Mouse (Mus musculus): Measurements from ENCODE around the gene Mgarp. TPM values are rescaled to one million over a fixed set of nuclear protein-coding genes. Genes with fewer than 3 reads are reported as not detected.
"Not testable (repeated sequence)": the region's sequence is repeated elsewhere in the genome, so short reads cannot be mapped to it uniquely, and the experiment has no call there.

Gene Mgarp
- total and polyA plus RNA-seq, 3 experiments: 0.65 to 5.2 TPM; not detected in 1

DNA sequence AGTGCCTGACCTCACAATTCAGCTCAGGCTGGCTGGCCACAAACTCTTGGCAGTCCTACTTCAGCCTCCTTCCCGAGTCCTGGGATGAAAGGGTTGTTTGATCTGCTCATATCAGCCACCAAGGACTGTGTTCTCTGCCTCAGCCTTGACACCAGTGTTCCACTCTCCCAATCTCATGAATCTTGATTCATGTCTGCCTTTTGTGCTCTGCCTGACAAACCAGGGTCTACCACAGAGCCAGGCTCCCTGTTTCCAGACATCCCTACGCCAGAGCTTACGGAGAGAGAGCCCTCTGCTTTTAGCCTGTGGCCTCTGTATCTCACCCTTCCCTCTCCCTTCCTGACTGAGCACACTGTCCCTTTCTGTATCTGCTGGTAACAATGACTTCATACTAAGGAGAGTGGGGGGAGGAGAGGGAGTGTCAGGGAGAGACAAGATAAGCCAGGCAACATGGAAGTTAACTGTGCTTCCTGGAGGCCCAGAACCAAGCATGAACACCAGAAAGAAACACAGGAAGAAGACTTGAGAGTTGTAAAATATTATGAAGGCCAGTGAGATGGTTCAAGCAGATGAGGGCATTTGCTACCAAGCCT, 47.8 kb downstream of the Mgarp start (continued):
- TF ChIP-seq USF2 (IDR thresholded peaks at IDR 0.05; ENCODE audit: borderline replicate concordance in 1 of 2, insufficient read depth in 1 of 2, low read depth in 1 of 2, low read length in 2 of 2) (no peak), CHD2 (IDR thresholded peaks at IDR 0.05; ENCODE audit: low read length) (no peak), HCFC1 (IDR thresholded peaks at IDR 0.05; ENCODE audit: low read depth, low read length) (0 out of 2 replicates have a peak, but pooled peaks have one; percentile 17), POLR2A (IDR thresholded peaks at IDR 0.05; ENCODE audit: control insufficient read depth in 1 of 2, insufficient read depth in 1 of 2, low read depth in 1 of 2, low read length in 2 of 2, poor library complexity in 1 of 2) (peak in 1 of 2 experiments; percentile 44; a peak in 1 of 4 replicates), CHD1 (IDR thresholded peaks at IDR 0.05; ENCODE audit: low read depth, low read length) (no peak), E2F4 (IDR thresholded peaks at IDR 0.05; ENCODE audit: borderline replicate concordance, low read depth, low read length) (no peak), GATA1 (IDR thresholded peaks at IDR 0.05; ENCODE audit: low read depth, low read length) (peak; percentile 75)

DNA sequence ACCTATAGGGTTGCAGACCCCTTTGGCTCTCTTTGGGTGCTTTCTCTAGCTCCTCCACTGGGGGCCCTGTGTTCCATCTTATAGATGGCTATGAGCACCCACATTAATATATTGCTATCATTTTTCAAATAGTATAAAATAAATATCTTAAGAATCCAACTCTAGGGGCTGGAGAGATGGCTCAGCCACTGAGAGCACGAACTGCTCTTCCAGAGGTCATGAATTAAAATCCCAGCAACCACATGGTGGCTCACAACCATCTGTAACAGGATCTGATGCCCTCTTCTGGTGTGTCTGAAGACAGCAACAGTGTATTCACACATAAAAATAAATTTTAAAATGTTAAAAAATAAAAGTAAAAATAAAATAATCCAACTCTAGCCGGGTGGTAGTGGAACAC, 51.5 kb downstream of the Mgarp start:
- H3K27me3 ChIP-seq (ENCODE audit: control insufficient read depth in 1 of 2, insufficient read depth in 2 of 2, low read length in 2 of 2); H3K9ac ChIP-seq (ENCODE audit: control insufficient read depth, low read depth, low read length, poor library complexity, severe bottlenecking); H3K36me3 ChIP-seq (ENCODE audit: control insufficient read depth in 1 of 2, insufficient read depth in 2 of 2, low read length in 2 of 2); DNase-seq (ENCODE audit: low read depth, low spot score); H3K4me3 ChIP-seq (ENCODE audit: control insufficient read depth in 1 of 2, insufficient read depth in 1 of 2, low read depth in 2 of 2, low read length in 2 of 2); H3K27ac ChIP-seq (ENCODE audit: control insufficient read depth, low read depth, low read length); H3K9me3 ChIP-seq (replicated peaks; ENCODE audit: insufficient read depth, low read length): not testable (repeated sequence)
- H3K79me2 ChIP-seq (ENCODE audit: control insufficient read depth, insufficient read depth, low read length, poor library complexity): peaks cover 12% of the 10 kb centered on the region
- H3K4me1 ChIP-seq (ENCODE audit: control insufficient read depth in 1 of 2, insufficient read depth in 2 of 2, low read length in 2 of 2): peaks cover 5 to 12% of the 10 kb centered on the region in 2 experiments; a peak in 3 of 4 replicates
- peak in 1 of 3 experiments; percentile 2; a peak in 1 of 6 replicates for TF ChIP-seq CTCF (IDR thresholded peaks at IDR 0.05 in 2 of 3, conservative IDR thresholded peaks at IDR 0.05 in 1 of 3; ENCODE audit: control insufficient read depth in 1 of 3, insufficient read depth in 1 of 3, low read depth in 2 of 3, low read length in 3 of 3, poor library complexity in 1 of 3, severe bottlenecking in 1 of 3)

DNA sequence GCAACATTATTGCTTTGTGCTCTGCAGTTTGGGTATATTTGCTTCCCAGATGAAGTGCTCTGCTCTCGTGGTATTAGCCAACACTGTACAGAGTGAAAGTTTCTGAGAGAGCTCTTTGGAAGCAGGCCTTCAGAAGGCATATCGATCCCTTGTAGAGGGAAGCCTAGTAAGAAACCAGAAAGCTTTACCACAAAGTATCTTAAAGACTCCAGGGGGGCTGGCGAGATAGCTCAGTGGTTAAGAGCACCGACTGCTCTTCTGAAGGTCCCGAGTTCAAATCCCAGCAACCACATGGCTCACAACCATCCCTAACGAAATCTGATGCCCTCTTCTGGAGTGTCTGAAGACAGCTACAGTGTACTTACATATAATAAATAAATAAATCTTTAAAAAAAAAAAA, 52.4 kb downstream of the Mgarp start:
- not testable (repeated sequence) for H3K27ac ChIP-seq (ENCODE audit: control insufficient read depth, low read depth, low read length); H3K27me3 ChIP-seq (ENCODE audit: control insufficient read depth in 1 of 2, insufficient read depth in 2 of 2, low read length in 2 of 2); H3K36me3 ChIP-seq (ENCODE audit: control insufficient read depth in 1 of 2, insufficient read depth in 2 of 2, low read length in 2 of 2); DNase-seq (ENCODE audit: low read depth, low spot score); H3K9me3 ChIP-seq (replicated peaks; ENCODE audit: insufficient read depth, low read length); H3K4me3 ChIP-seq (ENCODE audit: control insufficient read depth in 1 of 2, insufficient read depth in 1 of 2, low read depth in 2 of 2, low read length in 2 of 2); H3K9ac ChIP-seq (ENCODE audit: control insufficient read depth, low read depth, low read length, poor library complexity, severe bottlenecking)
- Histone ChIP-seq H3K79me2 (ENCODE audit: control insufficient read depth, insufficient read depth, low read length, poor library complexity) (peaks cover 20% of the 10 kb centered on the region), H3K4me1 (ENCODE audit: control insufficient read depth in 1 of 2, insufficient read depth in 2 of 2, low read length in 2 of 2) (peaks cover 5 to 10% of the 10 kb centered on the region in 2 experiments; a peak in 3 of 4 replicates)
- peak; percentile 84 for TF ChIP-seq TBP (IDR thresholded peaks at IDR 0.05; ENCODE audit: low read depth, low read length)

DNA sequence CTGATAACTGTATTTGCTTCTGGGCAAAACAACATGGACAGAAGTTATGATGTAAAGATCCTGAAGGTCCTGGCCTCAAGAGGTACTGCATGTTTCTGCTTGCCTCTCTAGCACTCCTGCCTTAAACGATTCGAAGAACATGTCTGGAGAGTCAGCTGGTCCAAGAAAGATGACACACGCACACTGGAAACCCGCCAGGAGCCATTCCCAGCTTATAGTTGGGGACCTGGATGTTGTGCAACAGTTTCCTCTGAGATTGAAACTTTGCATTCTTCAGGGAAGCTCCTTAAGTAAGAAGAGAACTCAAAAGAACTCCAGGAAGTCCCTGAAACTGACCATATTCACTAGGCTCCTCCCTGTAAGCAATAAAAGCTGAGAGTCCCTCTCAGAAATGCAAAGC, 53.3 kb downstream of the Mgarp start:
- DNase-seq (ENCODE audit: low read depth, low spot score): no peak
- peaks cover 1 to 3% of the 10 kb centered on the region in 2 experiments for H3K4me1 ChIP-seq (ENCODE audit: control insufficient read depth in 1 of 2, insufficient read depth in 2 of 2, low read length in 2 of 2)
- H3K9me3 ChIP-seq (replicated peaks; ENCODE audit: insufficient read depth, low read length): no peaks in the 10 kb centered on the region
- H3K27me3 ChIP-seq (ENCODE audit: control insufficient read depth in 1 of 2, insufficient read depth in 2 of 2, low read length in 2 of 2): no peaks in the 10 kb centered on the region
- H3K9ac ChIP-seq (ENCODE audit: control insufficient read depth, low read depth, low read length, poor library complexity, severe bottlenecking): no peak overlapping the region
- no peak overlapping the region for H3K27ac ChIP-seq (ENCODE audit: control insufficient read depth, low read depth, low read length)
- H3K4me3 ChIP-seq (ENCODE audit: control insufficient read depth in 1 of 2, insufficient read depth in 1 of 2, low read depth in 2 of 2, low read length in 2 of 2): no peak overlapping the region
- H3K79me2 ChIP-seq (ENCODE audit: control insufficient read depth, insufficient read depth, low read length, poor library complexity): peaks cover 29% of the 10 kb centered on the region
- H3K36me3 ChIP-seq (ENCODE audit: control insufficient read depth in 1 of 2, insufficient read depth in 2 of 2, low read length in 2 of 2): peaks cover 0 to 2% of the 10 kb centered on the region in 2 experiments; a peak in 2 of 4 replicates
- TF ChIP-seq UBTF (IDR thresholded peaks at IDR 0.05; ENCODE audit: borderline replicate concordance, insufficient read depth, low read depth, low read length) (no peak), USF2 (IDR thresholded peaks at IDR 0.05; ENCODE audit: borderline replicate concordance in 1 of 2, insufficient read depth in 1 of 2, low read depth in 1 of 2, low read length in 2 of 2) (no peak), USF1 (IDR thresholded peaks at IDR 0.05; ENCODE audit: low read depth, low read length) (no peak), GATA1 (IDR thresholded peaks at IDR 0.05; ENCODE audit: low read depth, low read length) (no peak), ETS1 (IDR thresholded peaks at IDR 0.05; ENCODE audit: low read depth, low read length) (no peak), CHD1 (IDR thresholded peaks at IDR 0.05; ENCODE audit: low read depth, low read length) (no peak), POLR2AphosphoS2 (IDR thresholded peaks at IDR 0.05; ENCODE audit: low read length) (no peak), SIN3A (IDR thresholded peaks at IDR 0.05; ENCODE audit: low read length) (no peak), GABPA (IDR thresholded peaks at IDR 0.05; ENCODE audit: low read depth, low read length) (no peak), MAFK (IDR thresholded peaks at IDR 0.05; ENCODE audit: borderline replicate concordance, low read depth, low read length) (no peak), ZC3H11A (IDR thresholded peaks at IDR 0.05; ENCODE audit: low read depth, low read length) (no peak), MYB (IDR thresholded peaks at IDR 0.05; ENCODE audit: low read depth, low read length) (no peak), ZMIZ1 (IDR thresholded peaks at IDR 0.05; ENCODE audit: low read depth, low read length) (no peak), JUND (IDR thresholded peaks at IDR 0.05; ENCODE audit: low read depth, low read length) (no peak), NELFE (IDR thresholded peaks at IDR 0.05; ENCODE audit: low read depth, low read length) (no peak), KAT2A (conservative IDR thresholded peaks at IDR 0.05; ENCODE audit: low read depth, low read length) (no peak), TAL1 (IDR thresholded peaks at IDR 0.05; ENCODE audit: low read length) (no peak)

Data from MEL (cell line).